Mouse (Mus musculus): ENCODE data around the gene Caly. TPM values are rescaled to one million over a fixed set of nuclear protein-coding genes. Genes with fewer than 3 reads are reported as not detected.

Gene Caly
- polyA plus RNA-seq, 1 experiment from 2014 or later, result 365 TPM

DNA sequence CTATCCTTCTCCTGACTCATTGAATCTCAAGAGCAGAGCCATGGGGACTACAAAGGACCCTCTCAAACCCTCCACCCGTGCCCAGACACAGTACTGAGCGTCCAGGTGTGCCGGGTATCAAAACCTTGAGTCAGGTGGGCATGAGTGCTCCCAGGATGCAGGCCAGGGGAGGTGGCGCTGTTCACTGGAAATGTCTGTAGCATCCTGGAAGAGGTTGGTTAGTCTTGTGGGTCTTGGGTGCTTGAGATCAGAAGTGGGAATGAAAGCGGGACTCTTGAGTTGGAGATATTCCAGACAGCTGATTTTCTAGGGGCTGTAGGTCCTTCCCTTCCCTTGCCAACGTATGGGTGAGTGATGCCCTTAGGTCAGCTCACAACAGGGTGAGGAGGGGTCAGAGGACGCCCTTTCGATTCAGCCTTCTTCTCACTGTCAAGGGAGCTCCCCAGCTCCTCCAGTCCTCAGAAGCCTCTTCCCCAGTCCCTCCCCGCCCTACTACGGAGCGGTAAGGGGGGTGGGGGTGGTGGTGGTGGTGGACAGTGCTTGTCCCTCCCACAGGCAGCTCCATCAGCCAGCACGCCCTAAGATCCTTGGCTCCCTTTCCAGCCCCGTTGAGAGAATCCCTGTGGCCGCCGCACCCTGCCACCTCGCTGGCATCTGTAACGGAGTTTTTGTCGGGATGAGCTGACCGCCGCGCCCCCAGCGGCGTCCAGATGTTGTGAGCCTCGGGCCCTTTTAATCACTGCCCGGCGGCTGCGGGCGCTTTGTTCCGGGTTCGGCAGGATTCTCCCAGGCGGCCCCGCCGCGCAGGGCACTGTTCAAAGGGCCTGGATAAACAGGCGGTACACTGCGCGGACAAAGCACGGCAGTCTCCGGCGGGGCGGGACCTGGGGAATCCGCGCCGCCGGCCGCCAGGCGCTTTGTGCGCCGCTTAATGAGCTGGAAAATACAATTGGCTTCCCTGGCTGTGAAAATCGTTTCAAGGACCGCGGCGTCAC, 24.6 kb downstream of the Caly start:
- 3% methylated on average over 53 of the region's 53 CpGs for WGBS
- H3K27ac ChIP-seq (ENCODE audit: low read depth, low read length), result peak overlapping the region; percentile 91
- H3K9me3 ChIP-seq (ENCODE audit: control insufficient read depth, low read length), result no peaks in the 10 kb centered on the region
- no peaks in the 10 kb centered on the region for H3K27me3 ChIP-seq (ENCODE audit: control insufficient read depth, insufficient read depth, low read length)
- H3K9ac ChIP-seq (replicated peaks; ENCODE audit: low read depth, low read length), result peak overlapping the region; percentile 81
- H3K4me3 ChIP-seq (ENCODE audit: low read depth, low read length), result peak overlapping the region; percentile 51
- H3K36me3 ChIP-seq (ENCODE audit: control insufficient read depth, insufficient read depth, low read length), result no peaks in the 10 kb centered on the region
- H3K4me1 ChIP-seq (ENCODE audit: control insufficient read depth, insufficient read depth, low read length), result peaks cover 20% of the 10 kb centered on the region; the same call in 1 of the 2 replicates
- ATAC-seq (ENCODE audit: low read depth), result peak; percentile 76
- peak overlapping the region; percentile 72 for H3K4me2 ChIP-seq (ENCODE audit: low read depth, low read length)

DNA sequence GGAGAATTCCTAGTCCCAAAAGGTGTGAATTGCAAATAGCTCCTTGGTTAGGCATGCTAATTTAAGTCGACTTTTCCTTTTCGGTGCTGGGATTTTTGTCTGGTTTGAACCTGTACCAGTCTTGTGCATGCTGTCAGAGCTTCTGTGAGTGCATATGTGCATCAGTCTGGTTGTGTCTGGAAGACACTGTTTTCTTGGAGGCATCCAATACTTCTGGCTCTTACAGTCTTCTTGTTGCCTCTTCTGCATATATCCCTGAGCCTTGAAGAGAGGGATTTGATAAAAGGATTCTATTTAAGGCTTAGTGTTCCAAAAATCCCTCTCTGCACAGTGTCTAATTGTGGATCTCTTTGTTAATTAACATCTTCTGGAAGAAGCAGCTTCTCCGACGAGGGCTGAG, 28.2 kb downstream of the Caly start:
- WGBS, result 78% methylated on average over 4 of the region's 4 CpGs
- no peak overlapping the region for H3K4me2 ChIP-seq (ENCODE audit: low read depth, low read length)
- no peak overlapping the region for H3K27ac ChIP-seq (ENCODE audit: low read depth, low read length)
- H3K4me3 ChIP-seq (ENCODE audit: low read depth, low read length), result no peak overlapping the region
- no peaks in the 10 kb centered on the region for H3K36me3 ChIP-seq (ENCODE audit: control insufficient read depth, insufficient read depth, low read length)
- peaks cover 14% of the 10 kb centered on the region for H3K27me3 ChIP-seq (ENCODE audit: control insufficient read depth, insufficient read depth, low read length)
- no peak for ATAC-seq (ENCODE audit: low read depth)
- no peaks in the 10 kb centered on the region for H3K9me3 ChIP-seq (ENCODE audit: control insufficient read depth, low read length)
- peaks cover 11% of the 10 kb centered on the region; the same call in 1 of the 2 replicates for H3K4me1 ChIP-seq (ENCODE audit: control insufficient read depth, insufficient read depth, low read length)
- no peak overlapping the region for H3K9ac ChIP-seq (replicated peaks; ENCODE audit: low read depth, low read length)

DNA sequence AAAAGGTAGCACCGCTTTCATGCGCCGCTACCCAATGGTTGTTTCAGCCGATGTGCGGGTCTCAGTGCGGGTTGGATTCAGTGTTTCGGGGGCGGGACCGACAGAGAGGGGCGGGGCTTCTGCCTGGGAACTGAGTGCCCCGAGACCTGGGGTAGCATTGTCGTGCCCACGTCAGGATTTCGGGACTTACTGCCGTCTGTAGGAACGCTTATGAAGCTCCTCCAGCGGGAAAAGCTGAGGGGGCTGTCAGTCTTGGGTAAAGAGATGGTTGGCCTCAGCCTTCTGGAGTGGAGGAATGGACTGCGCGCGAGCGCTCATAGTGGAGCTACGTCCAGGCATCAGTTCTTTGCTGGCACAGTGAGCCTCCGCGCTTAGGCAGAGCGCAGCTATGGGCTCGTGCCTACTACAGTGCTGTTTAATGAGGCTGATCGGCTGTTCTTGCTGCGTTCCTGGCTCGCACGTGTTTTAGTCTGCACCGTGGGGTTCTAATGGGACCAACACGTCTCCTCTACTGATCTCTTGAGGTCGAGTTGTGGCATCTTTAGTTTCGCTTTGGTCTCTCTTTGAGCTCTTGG, 33.1 kb downstream of the Caly start:
- Histone ChIP-seq H3K4me3 (ENCODE audit: low read depth, low read length) (peak overlapping the region; percentile 51), H3K27me3 (ENCODE audit: control insufficient read depth, insufficient read depth, low read length) (peaks cover 19% of the 10 kb centered on the region), H3K9ac (replicated peaks; ENCODE audit: low read depth, low read length) (peak overlapping the region; percentile 22; the same call in 1 of the 2 replicates), H3K9me3 (ENCODE audit: control insufficient read depth, low read length) (no peaks in the 10 kb centered on the region), H3K4me1 (ENCODE audit: control insufficient read depth, insufficient read depth, low read length) (peaks cover 13% of the 10 kb centered on the region), H3K36me3 (ENCODE audit: control insufficient read depth, insufficient read depth, low read length) (no peaks in the 10 kb centered on the region), H3K27ac (ENCODE audit: low read depth, low read length) (no peak overlapping the region), H3K4me2 (ENCODE audit: low read depth, low read length) (peak overlapping the region; percentile 58)
- ATAC-seq (ENCODE audit: low read depth), result peak; percentile 86
- under 1% methylated on average over 34 of the region's 34 CpGs for WGBS

DNA sequence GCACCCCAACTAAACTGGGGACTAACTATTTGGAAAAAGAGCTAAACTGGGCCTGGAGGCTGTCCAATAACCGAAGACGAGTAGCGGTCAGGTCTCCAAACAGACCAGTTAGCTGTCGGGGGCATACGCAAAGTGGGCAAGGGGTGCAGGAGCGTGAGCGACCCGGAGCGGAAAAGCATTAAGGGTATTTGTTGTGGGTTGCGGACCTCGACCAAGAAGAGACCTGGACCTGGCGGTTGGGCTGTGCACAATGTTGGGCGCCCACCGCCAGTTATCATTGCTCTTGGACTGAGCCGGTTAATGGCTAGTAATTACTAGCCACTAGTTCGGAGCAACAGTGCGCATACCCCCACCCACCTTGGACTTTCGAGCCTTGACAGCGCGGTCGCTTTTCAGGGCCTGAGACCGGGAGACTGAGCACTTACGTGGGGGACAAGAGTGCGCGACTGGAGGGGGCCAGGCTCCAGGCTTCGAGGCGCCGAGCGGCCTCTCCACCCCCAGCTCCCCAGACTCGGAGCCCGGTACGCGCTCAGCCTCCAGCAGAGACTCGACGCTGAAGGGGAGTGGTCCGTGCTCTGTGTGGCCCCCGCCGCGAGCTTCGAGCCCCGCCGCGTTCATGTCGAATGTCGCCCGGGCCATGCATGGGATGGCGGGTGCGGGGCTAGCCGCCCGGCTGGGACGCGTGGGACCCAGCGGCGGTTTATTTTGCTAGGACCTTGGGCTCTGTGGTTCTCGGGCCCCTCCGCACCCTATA, 33.8 kb downstream of the Caly start, which contains the start of gene Msx3:
TSS of gene Msx3 (minus strand) at position 729 of the 754 bp plus-strand sequence.
- peak; percentile 60; the same call in 1 of the 2 replicates for ATAC-seq (ENCODE audit: low read depth)
- peak within 1 kb of the TSS; percentile 58 for H3K4me2 ChIP-seq (ENCODE audit: low read depth, low read length)
- peak within 1 kb of the TSS; percentile 32 for H3K9ac ChIP-seq (replicated peaks; ENCODE audit: low read depth, low read length)
- H3K4me1 ChIP-seq (ENCODE audit: control insufficient read depth, insufficient read depth, low read length), result peaks cover 13% of the 10 kb centered on the region
- H3K27ac ChIP-seq (ENCODE audit: low read depth, low read length), result no peak within 1 kb of the TSS
- H3K4me3 ChIP-seq (ENCODE audit: low read depth, low read length), result peak within 1 kb of the TSS; percentile 51
- no peaks in the 10 kb centered on the region for H3K9me3 ChIP-seq (ENCODE audit: control insufficient read depth, low read length)
- no peaks in the 10 kb centered on the region for H3K36me3 ChIP-seq (ENCODE audit: control insufficient read depth, insufficient read depth, low read length)
- WGBS, result under 1% methylated on average over 56 of the region's 56 CpGs
- peaks cover 19% of the 10 kb centered on the region for H3K27me3 ChIP-seq (ENCODE audit: control insufficient read depth, insufficient read depth, low read length)

DNA sequence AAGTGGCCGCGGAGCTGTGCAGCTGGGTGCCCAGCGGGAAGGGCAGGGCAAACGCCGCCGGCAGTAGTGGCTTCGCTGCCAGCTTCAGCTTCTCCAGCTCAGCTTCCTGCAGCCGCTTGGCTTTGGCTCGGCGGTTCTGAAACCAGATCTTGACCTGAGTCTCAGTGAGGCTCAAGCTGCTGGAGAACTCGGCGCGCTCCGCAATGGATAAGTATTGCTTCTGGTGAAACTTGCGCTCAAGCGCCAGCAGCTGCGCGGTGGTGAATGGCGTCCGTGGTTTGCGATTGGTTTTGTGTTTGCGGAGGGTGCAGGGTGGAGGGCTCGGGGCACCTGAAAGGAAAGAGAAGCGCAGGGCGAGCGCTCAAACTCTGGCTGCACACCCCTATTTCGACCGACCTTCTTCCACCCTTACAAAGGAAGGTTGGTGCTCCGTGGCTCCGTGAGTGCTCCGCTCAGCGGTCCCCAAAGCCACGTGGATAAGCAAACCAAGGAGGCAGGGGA, 34.5 kb downstream of the Caly start:
- H3K4me3 ChIP-seq (ENCODE audit: low read depth, low read length), result peak overlapping the region; percentile 51
- WGBS, result under 1% methylated on average over 33 of the region's 33 CpGs
- no peak for ATAC-seq (ENCODE audit: low read depth)
- H3K9me3 ChIP-seq (ENCODE audit: control insufficient read depth, low read length), result no peaks in the 10 kb centered on the region
- H3K27ac ChIP-seq (ENCODE audit: low read depth, low read length), result no peak overlapping the region
- H3K36me3 ChIP-seq (ENCODE audit: control insufficient read depth, insufficient read depth, low read length), result no peaks in the 10 kb centered on the region
- H3K4me1 ChIP-seq (ENCODE audit: control insufficient read depth, insufficient read depth, low read length), result peaks cover 13% of the 10 kb centered on the region
- H3K4me2 ChIP-seq (ENCODE audit: low read depth, low read length), result peak overlapping the region; percentile 58
- H3K9ac ChIP-seq (replicated peaks; ENCODE audit: low read depth, low read length), result peak overlapping the region; percentile 32; the same call in 1 of the 2 replicates
- peaks cover 19% of the 10 kb centered on the region for H3K27me3 ChIP-seq (ENCODE audit: control insufficient read depth, insufficient read depth, low read length)

DNA sequence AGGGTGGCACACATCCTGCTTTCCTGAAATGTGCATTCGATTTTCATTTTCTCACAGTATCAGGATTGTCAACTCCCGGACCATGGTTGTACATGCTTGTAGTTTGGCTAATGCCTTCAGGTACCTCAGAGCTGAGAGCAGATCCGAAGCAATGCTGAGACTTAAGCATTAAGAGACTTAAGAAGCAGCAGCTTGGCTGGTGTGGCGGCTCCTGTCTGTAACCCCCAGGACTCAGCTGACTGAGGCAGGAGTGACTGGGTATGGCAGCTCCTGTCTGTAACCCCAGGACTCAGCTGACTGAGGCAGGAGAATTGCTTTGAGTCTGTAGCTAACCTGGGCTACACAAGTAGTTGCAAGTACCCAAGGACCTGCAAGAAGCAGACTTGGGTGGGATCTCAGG, 36.8 kb downstream of the Caly start:
- no peak overlapping the region for H3K27ac ChIP-seq (ENCODE audit: low read depth, low read length)
- WGBS, result 89% methylated on average over 4 of the region's 4 CpGs
- H3K9ac ChIP-seq (replicated peaks; ENCODE audit: low read depth, low read length), result no peak overlapping the region
- peaks cover 13% of the 10 kb centered on the region for H3K27me3 ChIP-seq (ENCODE audit: control insufficient read depth, insufficient read depth, low read length)
- no peak for ATAC-seq (ENCODE audit: low read depth)
- H3K9me3 ChIP-seq (ENCODE audit: control insufficient read depth, low read length), result no peaks in the 10 kb centered on the region
- no peak overlapping the region for H3K4me2 ChIP-seq (ENCODE audit: low read depth, low read length)
- H3K36me3 ChIP-seq (ENCODE audit: control insufficient read depth, insufficient read depth, low read length), result peaks cover 6% of the 10 kb centered on the region
- no peak overlapping the region for H3K4me3 ChIP-seq (ENCODE audit: low read depth, low read length)
- peaks cover 13% of the 10 kb centered on the region for H3K4me1 ChIP-seq (ENCODE audit: control insufficient read depth, insufficient read depth, low read length)

DNA sequence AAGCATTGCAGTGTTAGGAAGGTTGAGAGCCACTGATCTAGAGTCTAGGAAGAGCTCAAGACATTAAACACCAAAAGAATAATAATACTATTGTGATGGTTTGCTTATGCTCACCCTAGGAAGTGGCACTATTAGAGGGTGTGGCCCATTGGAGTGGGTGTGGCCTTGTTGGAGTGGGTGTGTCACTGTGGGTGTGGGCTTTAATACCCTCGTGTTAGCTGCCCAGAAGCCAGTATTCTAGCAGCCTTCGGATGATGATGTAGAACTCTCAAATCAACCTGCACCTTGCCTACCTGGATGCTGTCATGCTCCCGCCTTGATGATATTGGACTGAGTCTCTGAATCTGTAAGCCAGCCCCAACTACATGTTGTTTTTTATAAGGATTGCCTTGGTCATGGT, 39.6 kb downstream of the Caly start:
- ATAC-seq (ENCODE audit: low read depth), result no peak
- WGBS, result 62% methylated on average over 3 of the region's 3 CpGs
- no peak overlapping the region for H3K27ac ChIP-seq (ENCODE audit: low read depth, low read length)

DNA sequence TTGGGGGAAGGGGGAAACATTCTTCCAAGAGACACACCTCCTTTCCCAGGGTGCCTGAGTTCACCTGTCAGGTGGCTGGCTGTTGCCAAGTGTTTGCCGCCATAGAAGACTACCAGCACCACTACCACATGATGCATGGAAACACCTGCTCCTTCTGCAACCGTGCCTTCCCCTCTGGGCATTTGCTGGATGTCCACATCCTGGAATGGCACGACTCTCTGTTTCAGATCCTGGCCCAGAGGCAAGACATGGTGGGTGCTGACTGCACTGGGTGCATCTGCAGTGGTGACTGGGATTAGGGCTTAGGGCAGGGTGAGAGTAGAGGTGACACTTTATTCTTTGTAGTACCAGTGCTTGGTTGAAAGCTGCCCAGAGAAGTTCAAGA, 45.2 kb downstream of the Caly start:
- Histone ChIP-seq H3K36me3 (ENCODE audit: control insufficient read depth, insufficient read depth, low read length) (peaks cover 27% of the 10 kb centered on the region), H3K4me1 (ENCODE audit: control insufficient read depth, insufficient read depth, low read length) (peaks cover 9% of the 10 kb centered on the region), H3K27me3 (ENCODE audit: control insufficient read depth, insufficient read depth, low read length) (no peaks in the 10 kb centered on the region), H3K9me3 (ENCODE audit: control insufficient read depth, low read length) (no peaks in the 10 kb centered on the region), H3K4me3 (ENCODE audit: low read depth, low read length) (peak overlapping the region; percentile 89), H3K9ac (replicated peaks; ENCODE audit: low read depth, low read length) (peak overlapping the region; percentile 88), H3K4me2 (ENCODE audit: low read depth, low read length) (peak overlapping the region; percentile 68), H3K27ac (ENCODE audit: low read depth, low read length) (no peak overlapping the region)
- ATAC-seq (ENCODE audit: low read depth), result peak; percentile 5; the same call in 1 of the 2 replicates
- WGBS, result 60% methylated on average over 3 of the region's 3 CpGs

More for the DNA sequence above, 39.6 kb downstream of the Caly start:
- Histone ChIP-seq H3K9me3 (ENCODE audit: control insufficient read depth, low read length) (no peaks in the 10 kb centered on the region), H3K4me3 (ENCODE audit: low read depth, low read length) (no peak overlapping the region), H3K9ac (replicated peaks; ENCODE audit: low read depth, low read length) (no peak overlapping the region), H3K4me2 (ENCODE audit: low read depth, low read length) (no peak overlapping the region), H3K4me1 (ENCODE audit: control insufficient read depth, insufficient read depth, low read length) (peaks cover 4% of the 10 kb centered on the region), H3K36me3 (ENCODE audit: control insufficient read depth, insufficient read depth, low read length) (peaks cover 14% of the 10 kb centered on the region), H3K27me3 (ENCODE audit: control insufficient read depth, insufficient read depth, low read length) (peaks cover 5% of the 10 kb centered on the region; the same call in 1 of the 2 replicates)

Measured in neural tube, embryonic 14.5 days (tissue).